ENCODE assay signal across 20 mouse cellular contexts in the genomic region with DNA sequence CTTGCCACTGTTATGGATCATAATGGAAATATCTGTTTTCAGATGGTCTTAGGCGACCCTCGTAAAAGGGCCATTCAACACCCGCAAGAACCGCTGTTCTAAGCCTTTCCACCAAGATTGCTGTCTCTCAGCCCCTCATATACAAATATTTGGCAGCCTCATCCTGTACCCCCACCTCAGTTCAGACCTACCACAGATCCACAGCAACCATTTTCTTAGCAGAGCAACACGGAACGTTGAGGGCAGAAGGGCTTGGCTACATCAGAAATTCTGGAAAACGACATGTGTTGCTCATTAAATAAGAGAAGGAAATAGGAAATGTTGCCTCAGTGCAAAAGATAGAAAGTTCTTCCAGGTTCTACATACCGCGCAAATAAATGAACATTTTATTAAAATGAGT. TPM values are rescaled to one million over a fixed set of nuclear protein-coding genes. Genes with fewer than 3 reads are reported as not detected.
DNase-seq lines count a peak whose midpoint lies in the region; ATAC-seq lines count a peak whose summit lies in the region.
"Had no signal": no experiment of that assay in that cellular context is flagged by ENCODE, and none has a peak within 500 bp of the region (broad histone marks: within the 10 kb centered on the region; RNA-seq: fewer than 3 reads in every experiment).

No protein-coding gene starts in this region.

- H3K9ac ChIP-seq in kidney, embryonic 15.5 days = no peak overlapping the region
- no peak overlapping the region for H3K9ac ChIP-seq in embryonic facial prominence, embryonic 13.5 days
- 0 out of 2 replicates have a peak overlapping the region, but pooled peaks have one; percentile 1 for H3K9ac ChIP-seq in intestine, embryonic 16.5 days (ENCODE audit: low read depth, low read length)
- H3K9ac ChIP-seq in stomach, embryonic 15.5 days = no peak overlapping the region
- H3K9ac ChIP-seq: forebrain, embryonic 15.5 days; heart, embryonic 13.5 days; hindbrain, embryonic 12.5 days; liver, embryonic 13.5 days; lung, embryonic 15.5 days; neural tube, embryonic 13.5 days had no signal

- H3K36me3 ChIP-seq in kidney, embryonic 15.5 days = no peaks in the 10 kb centered on the region
- no peaks in the 10 kb centered on the region for H3K36me3 ChIP-seq in embryonic facial prominence, embryonic 13.5 days
- no peaks in the 10 kb centered on the region for H3K36me3 ChIP-seq in intestine, embryonic 16.5 days (ENCODE audit: control insufficient read depth, insufficient read depth, low read length)
- H3K36me3 ChIP-seq in stomach, embryonic 15.5 days = no peaks in the 10 kb centered on the region
- H3K36me3 ChIP-seq: forebrain, embryonic 15.5 days; heart, embryonic 13.5 days; hindbrain, embryonic 12.5 days; liver, embryonic 13.5 days; lung, embryonic 15.5 days; neural tube, embryonic 13.5 days had no signal

- no peak for ATAC-seq in kidney, embryonic 15.5 days (replicated peaks; ENCODE audit: low FRiP score)
- ATAC-seq in embryonic facial prominence, embryonic 13.5 days (ENCODE audit: insufficient number of reproducible peaks, insufficient read depth, low FRiP score, low TSS enrichment, low read depth) = no peak
- ATAC-seq in intestine, embryonic 16.5 days = no peak
- no peak for ATAC-seq in stomach, embryonic 15.5 days (ENCODE audit: insufficient read depth, low FRiP score, low read depth)
- ATAC-seq: forebrain, embryonic 15.5 days had no signal

- DNase-seq in kidney, postnatal 4 days = no peak
- no peak for DNase-seq in adrenal gland, postnatal 4 days (ENCODE audit: low spot score in 2 of 2)
- DNase-seq in heart, postnatal 25 days (ENCODE audit: low spot score) = no peak
- DNase-seq: cerebellum, adult 9-10 months; heart, adult 18-20 months; heart, postnatal 14 days; kidney, adult 9 months; liver, embryonic 13.5 days; lung, postnatal 4 days; midbrain, embryonic 14.5 days; thymus, postnatal 14 days had no signal

- 62% methylated on average over 9 of the region's 9 CpGs for WGBS in kidney, embryonic 15.5 days
- WGBS in embryonic facial prominence, embryonic 13.5 days = 62% methylated on average over 9 of the region's 9 CpGs
- WGBS in intestine, embryonic 16.5 days = 53% methylated on average over 9 of the region's 9 CpGs
- WGBS in stomach, embryonic 15.5 days = 44% methylated on average over 9 of the region's 9 CpGs

- H3K4me1 ChIP-seq in kidney, embryonic 15.5 days = peaks cover 10% of the 10 kb centered on the region; the same call in 1 of the 2 replicates
- peaks cover 20% of the 10 kb centered on the region for H3K4me1 ChIP-seq in embryonic facial prominence, embryonic 13.5 days
- H3K4me1 ChIP-seq in intestine, embryonic 16.5 days (ENCODE audit: control insufficient read depth, insufficient read depth, low read length) = peaks cover 9% of the 10 kb centered on the region; the same call in 1 of the 2 replicates
- H3K4me1 ChIP-seq in stomach, embryonic 15.5 days = no peaks in the 10 kb centered on the region; the same call in 1 of the 2 replicates
- H3K4me1 ChIP-seq: forebrain, embryonic 15.5 days; hindbrain, embryonic 12.5 days; liver, embryonic 13.5 days; lung, embryonic 15.5 days had no signal

- H3K27ac ChIP-seq in kidney, embryonic 15.5 days = peak overlapping the region; percentile 48; the same call in 1 of the 2 replicates
- no peak overlapping the region for H3K27ac ChIP-seq in embryonic facial prominence, embryonic 13.5 days
- H3K27ac ChIP-seq in intestine, embryonic 16.5 days (ENCODE audit: low read length) = peak overlapping the region; percentile 11; the same call in 1 of the 2 replicates
- H3K27ac ChIP-seq in stomach, embryonic 15.5 days = peak overlapping the region; percentile 63
- H3K27ac ChIP-seq: forebrain, embryonic 15.5 days; heart, embryonic 13.5 days; hindbrain, embryonic 12.5 days; liver, embryonic 13.5 days; lung, embryonic 15.5 days; neural tube, embryonic 13.5 days had no signal

- 0 out of 2 replicates have a peak overlapping the region, but pooled peaks have one; percentile 0 for H3K4me2 ChIP-seq in kidney, embryonic 15.5 days
- 0 out of 2 replicates have a peak overlapping the region, but pooled peaks have one; percentile 1 for H3K4me2 ChIP-seq in embryonic facial prominence, embryonic 13.5 days
- no peak overlapping the region for H3K4me2 ChIP-seq in intestine, embryonic 16.5 days (ENCODE audit: low read depth, low read length)
- H3K4me2 ChIP-seq in stomach, embryonic 15.5 days = no peak overlapping the region
- H3K4me2 ChIP-seq: forebrain, embryonic 15.5 days; heart, embryonic 13.5 days; hindbrain, embryonic 12.5 days; liver, embryonic 13.5 days; lung, embryonic 15.5 days; neural tube, embryonic 13.5 days had no signal

- no peaks in the 10 kb centered on the region for H3K27me3 ChIP-seq in kidney, embryonic 15.5 days
- H3K27me3 ChIP-seq in embryonic facial prominence, embryonic 13.5 days = no peaks in the 10 kb centered on the region
- no peaks in the 10 kb centered on the region for H3K27me3 ChIP-seq in intestine, embryonic 16.5 days (replicated peaks; ENCODE audit: control insufficient read depth, insufficient read depth, low read length)
- no peaks in the 10 kb centered on the region for H3K27me3 ChIP-seq in stomach, embryonic 15.5 days (replicated peaks)
- H3K27me3 ChIP-seq: forebrain, embryonic 15.5 days; heart, embryonic 13.5 days; hindbrain, embryonic 12.5 days; liver, embryonic 13.5 days; lung, embryonic 15.5 days; neural tube, embryonic 13.5 days had no signal

- H3K9me3 ChIP-seq in kidney, embryonic 15.5 days (replicated peaks) = no peaks in the 10 kb centered on the region
- no peaks in the 10 kb centered on the region for H3K9me3 ChIP-seq in embryonic facial prominence, embryonic 13.5 days
- H3K9me3 ChIP-seq in intestine, embryonic 16.5 days (ENCODE audit: control insufficient read depth, low read length) = no peaks in the 10 kb centered on the region
- H3K9me3 ChIP-seq in stomach, embryonic 15.5 days = no peaks in the 10 kb centered on the region
- H3K9me3 ChIP-seq: forebrain, embryonic 15.5 days; heart, embryonic 13.5 days; hindbrain, embryonic 12.5 days; liver, embryonic 13.5 days; lung, embryonic 15.5 days; neural tube, embryonic 13.5 days had no signal

- intact Hi-C loops in heart, postnatal 25 days (cut with DNase I) = no loop called here

- no peak overlapping the region for H3K4me3 ChIP-seq in kidney, embryonic 15.5 days (replicated peaks)
- no peak overlapping the region for H3K4me3 ChIP-seq in embryonic facial prominence, embryonic 13.5 days
- no peak overlapping the region for H3K4me3 ChIP-seq in intestine, embryonic 16.5 days (ENCODE audit: low read length)
- H3K4me3 ChIP-seq in stomach, embryonic 15.5 days (replicated peaks) = no peak overlapping the region
- H3K4me3 ChIP-seq: forebrain, embryonic 15.5 days; heart, embryonic 13.5 days; hindbrain, embryonic 12.5 days; liver, embryonic 13.5 days; lung, embryonic 15.5 days; neural tube, embryonic 13.5 days had no signal

RNA-seq across cellular contexts. Expression of gene Trim45, which starts 11.0 kb away (rescaled TPM):
- 5.2 and 7.4 TPM in 2 replicates for polyA plus RNA-seq in kidney, embryonic 15.5 days (2015; fragmentation: Nextera tagmentation; extraction: Ambion mirVana)
- polyA plus RNA-seq in embryonic facial prominence, embryonic 13.5 days (2015; fragmentation: Nextera tagmentation; extraction: Ambion mirVana) = 7.7 and 8.2 TPM in 2 replicates
- polyA plus RNA-seq in intestine, embryonic 16.5 days (2015; fragmentation: Nextera tagmentation; extraction: Ambion mirVana) = 4.3 and 4.4 TPM in 2 replicates
- 4.8 and 5.6 TPM in 2 replicates for polyA plus RNA-seq in stomach, embryonic 15.5 days (2015; fragmentation: Nextera tagmentation; extraction: Ambion mirVana)
- 1 to 10 TPM; 5.7 to 6.3 TPM for total RNA-seq in adrenal gland, postnatal 4 days (2021)
- 10 to 100 TPM in 1 of 2 experiments, 1 to 10 TPM in 1; 9.7 to 10.2 TPM for total RNA-seq in heart, postnatal 25 days (2021)

RNA-seq across cellular contexts. Expression of gene Ttf2, which starts 58.4 kb away (rescaled TPM):
- 19.0 and 19.9 TPM in 2 replicates for polyA plus RNA-seq in kidney, embryonic 15.5 days (2015; fragmentation: Nextera tagmentation; extraction: Ambion mirVana)
- polyA plus RNA-seq in embryonic facial prominence, embryonic 13.5 days (2015; fragmentation: Nextera tagmentation; extraction: Ambion mirVana) = 15.5 and 15.9 TPM in 2 replicates
- 8.9 and 10.5 TPM in 2 replicates for polyA plus RNA-seq in intestine, embryonic 16.5 days (2015; fragmentation: Nextera tagmentation; extraction: Ambion mirVana)
- 12.3 and 13.0 TPM in 2 replicates for polyA plus RNA-seq in stomach, embryonic 15.5 days (2015; fragmentation: Nextera tagmentation; extraction: Ambion mirVana)
- 10 to 100 TPM; 15.1 to 16.5 TPM for total RNA-seq in adrenal gland, postnatal 4 days (2021)
- 1 to 10 TPM; 2.1 to 2.5 TPM for total RNA-seq in heart, postnatal 25 days (2021)

Comparison
In these comparisons a context has a peak if more than half of its experiments do, and no peak if none do; other contexts are left out.
1. H3K4me2 ChIP-seq: peak in kidney, embryonic 15.5 days (single experiment) and embryonic facial prominence, embryonic 13.5 days (single experiment); none in intestine, embryonic 16.5 days (single experiment) and stomach, embryonic 15.5 days (single experiment).